Mouse (Mus musculus) kidney, adult 2 months (tissue): ENCODE results near the gene Ambra1.

Source experiments
- CTCF ChIP-seq: fragments of 200-500 bp; conservative IDR thresholded peaks from 2 replicates; pipeline ENCODE4 v1.5.1; 2011; ENCODE audit warnings: low read depth, mild to moderate bottlenecking, control low read depth, low read length, moderate library complexity, mixed read lengths; ENCODE audit not compliant: insufficient read depth, insufficient read length
- POLR2A ChIP-seq: fragments of 200-500 bp; IDR thresholded peaks from one replicate; pipeline ENCODE4 v1.6.1; 2011; ENCODE audit warnings: low read depth, low read length, control low read depth

DNA sequence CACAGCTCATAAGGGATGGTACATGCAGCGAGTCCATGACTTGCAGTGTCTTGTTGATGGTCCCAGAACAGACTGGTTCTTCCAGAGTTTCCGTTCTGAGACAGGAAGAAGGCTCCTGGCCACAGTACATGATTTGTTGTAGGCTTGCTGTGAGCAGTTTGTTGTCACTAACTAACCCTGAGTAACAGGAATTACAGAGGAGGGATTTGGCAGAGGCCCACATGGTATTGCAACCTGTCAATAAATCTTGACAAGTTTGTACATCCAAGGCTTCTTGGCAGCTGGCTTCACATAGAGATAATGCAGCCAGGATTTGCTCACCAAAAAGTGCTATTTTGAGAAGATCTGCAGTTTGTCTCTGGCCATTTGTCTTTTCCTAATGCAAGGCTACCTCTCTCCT, 176.2 kb downstream of the Ambra1 start:
- no peak for TF ChIP-seq POLR2A
- no peak for TF ChIP-seq CTCF
